Mouse (Mus musculus) liver (tissue): Measurements from ENCODE around the gene Hgfac.

ENCODE experiments used
- DNase-seq: peaks from one replicate; pipeline ENCODE4 v3.0.0-alpha.2; 2020; ENCODE audit warnings: mixed read lengths

Hgfac gene

DNA sequence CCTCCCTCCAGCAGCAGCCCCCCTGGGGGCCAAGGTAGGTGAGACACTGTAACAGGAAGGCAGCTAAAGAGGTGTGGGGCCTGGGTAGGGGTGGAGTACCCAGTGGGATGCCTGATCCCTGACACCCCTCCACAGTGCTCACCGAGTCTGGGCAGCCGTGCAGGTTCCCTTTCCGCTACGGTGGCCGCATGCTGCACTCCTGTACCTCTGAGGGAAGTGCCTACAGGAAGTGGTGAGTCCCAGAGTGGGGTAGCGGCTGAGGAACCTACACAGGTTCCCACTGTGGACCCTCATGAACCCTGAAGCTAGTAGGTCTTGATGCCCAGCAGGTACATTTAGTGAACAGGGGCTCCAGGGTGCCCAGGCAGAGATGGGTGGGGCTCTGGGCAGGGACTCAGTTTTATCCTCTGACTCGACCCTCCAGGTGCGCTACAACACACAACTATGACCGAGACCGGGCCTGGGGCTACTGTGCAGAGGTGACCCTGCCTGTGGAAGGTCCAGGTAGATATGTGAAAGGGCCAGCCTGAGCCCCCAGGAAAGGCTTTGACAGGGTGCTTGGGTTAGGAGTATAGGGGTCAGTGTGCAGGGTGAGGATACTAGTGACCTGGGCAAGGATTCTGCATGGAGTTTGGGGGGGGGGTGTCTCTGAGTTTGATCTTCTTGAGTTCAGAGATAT is 1.3 kb downstream of the Hgfac start:
- DNase-seq = no peak

DNA sequence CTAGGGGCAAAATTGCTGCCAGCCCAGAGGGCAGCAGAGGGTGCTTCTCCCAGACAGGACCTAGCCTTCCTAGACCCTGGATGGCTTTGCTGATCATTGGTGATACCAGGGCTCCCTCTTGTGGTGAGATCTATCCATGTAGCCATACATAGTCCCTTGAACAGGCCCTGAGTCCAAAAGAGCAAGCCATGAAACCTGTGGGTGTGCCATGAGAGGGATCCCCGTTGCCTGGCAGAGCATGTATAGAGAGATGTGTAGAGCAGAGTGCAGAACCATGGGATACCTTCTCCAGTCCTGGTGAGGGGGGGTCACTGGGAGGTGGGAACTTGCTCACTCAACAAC is 1.8 kb downstream of the Hgfac start:
- peak; percentile 75 for DNase-seq

DNA sequence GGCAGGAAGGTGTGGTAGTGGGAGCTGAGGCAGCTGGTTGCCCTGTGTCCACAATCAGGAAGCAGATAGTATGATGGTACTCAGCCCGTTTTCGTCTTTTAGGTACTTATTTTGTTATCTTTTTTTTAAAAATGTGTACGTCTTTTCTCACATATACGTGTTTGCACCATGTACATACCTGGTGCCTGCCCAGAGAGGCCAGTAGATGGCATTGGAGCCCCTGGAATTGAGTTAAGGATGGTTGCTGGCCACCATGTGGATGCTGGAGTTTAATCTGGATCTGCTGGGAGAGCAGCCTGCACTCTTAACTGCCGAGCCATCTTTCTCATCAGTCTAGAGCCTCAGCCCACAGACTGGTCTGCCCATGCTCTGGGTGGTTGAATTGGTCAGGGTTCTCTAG is 9.2 kb downstream of the Hgfac start:
- DNase-seq = no peak

DNA sequence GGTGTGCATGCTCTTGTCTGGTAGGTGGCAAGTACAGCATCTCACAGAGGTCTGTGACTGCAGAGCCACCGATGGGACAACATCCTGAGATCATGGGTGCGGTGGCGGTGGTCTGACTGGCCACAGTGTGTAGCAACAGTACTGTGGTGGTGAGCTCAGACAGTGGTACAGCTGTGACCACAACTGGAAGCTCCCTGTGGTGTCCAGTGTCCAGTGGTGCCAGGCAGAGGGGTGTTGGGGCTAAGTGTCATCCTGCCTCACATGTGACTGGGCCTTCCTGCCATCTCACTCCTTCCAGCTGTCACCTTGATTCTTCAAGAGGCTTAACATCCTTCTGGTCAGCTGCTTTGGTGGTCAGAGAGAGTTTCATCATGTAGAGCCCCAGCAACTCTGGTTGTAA is 13.3 kb downstream of the Hgfac start:
- DNase-seq = no peak

DNA sequence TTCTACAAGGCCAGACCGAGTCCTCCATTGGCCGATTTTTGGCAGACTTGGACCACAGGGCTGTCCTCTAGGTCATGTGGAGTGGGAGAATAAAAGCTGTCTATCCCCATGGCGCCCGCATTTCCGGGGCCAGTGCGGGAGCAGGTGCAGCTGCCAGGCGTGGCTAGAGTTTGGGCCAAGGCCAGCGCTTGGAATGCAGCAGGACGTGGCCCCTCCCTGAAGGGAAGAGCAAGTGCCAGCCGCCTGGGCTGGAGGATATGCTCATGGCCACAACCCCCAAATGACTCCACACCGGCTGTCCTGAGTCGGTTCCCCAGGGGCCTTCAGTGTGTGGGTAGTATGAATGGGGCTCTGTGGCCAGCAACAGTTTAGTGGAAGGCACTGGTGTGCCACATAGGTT is 13.8 kb downstream of the Hgfac start:
- no peak for DNase-seq

DNA sequence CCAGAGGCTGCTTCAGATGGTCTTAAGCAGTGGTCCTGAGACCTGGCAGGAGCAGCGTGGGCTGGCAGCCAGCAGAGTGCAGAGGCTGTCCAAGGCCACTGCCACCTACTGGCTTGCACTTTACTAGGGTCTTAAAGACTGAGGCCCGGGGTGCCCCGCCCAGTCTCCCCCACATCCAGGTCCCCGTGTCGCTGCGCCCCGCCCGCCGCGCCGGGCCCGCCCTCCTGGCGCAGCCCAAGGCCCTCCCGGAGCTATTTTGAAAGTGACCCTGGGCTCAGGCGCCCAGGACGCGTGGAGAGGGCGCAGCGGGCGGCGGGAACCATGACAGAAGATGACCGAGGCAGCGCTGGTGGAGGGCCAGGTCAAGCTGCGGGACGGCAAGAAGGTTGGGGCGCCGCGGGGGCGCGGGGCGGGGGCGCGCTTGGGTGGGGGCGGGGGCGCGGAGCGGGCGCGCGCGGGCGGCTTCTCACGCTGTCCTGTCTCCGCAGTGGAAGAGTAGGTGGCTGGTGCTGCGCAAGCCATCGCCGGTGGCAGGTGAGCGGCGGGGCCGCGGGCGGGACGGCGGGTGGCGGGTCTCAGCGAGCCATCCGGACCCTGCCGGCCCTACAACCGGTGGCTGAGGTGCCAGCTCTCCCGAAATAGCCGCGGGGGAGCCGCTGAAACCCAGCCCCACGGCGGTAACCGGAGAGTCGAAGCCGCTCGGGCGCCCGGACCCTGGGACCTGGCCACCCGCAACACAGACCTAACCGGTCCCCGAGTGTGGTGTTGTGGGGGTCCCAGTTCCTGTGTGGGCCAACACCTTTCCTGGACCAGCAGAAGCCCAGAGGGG is 15.5 kb downstream of the Hgfac start, which contains the start of gene Dok7:
Gene Dok7, plus strand, starts transcription at position 163 of the 829 bp plus-strand sequence.
- no peak for DNase-seq

DNA sequence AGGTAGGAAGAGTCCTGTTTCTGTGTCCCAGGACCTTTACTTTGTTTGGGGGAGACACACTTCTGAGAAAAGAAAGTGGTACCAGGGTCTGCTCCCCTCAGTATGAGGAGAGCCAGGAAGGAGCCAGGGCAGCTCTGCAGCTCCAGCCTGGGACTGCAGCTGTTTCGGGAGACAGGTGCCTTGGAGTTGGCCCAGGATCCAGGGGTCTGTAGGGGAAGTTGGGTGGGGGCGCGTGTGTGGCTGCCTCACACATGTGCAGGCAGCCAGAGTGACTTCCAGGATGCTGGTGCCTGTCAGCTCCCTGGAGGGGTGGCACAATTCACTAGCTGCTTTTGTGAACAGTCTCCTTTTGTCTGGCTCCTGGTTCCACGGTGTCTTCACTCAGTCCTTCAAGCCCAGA is 16.3 kb downstream of the Hgfac start:
- no peak for DNase-seq

DNA sequence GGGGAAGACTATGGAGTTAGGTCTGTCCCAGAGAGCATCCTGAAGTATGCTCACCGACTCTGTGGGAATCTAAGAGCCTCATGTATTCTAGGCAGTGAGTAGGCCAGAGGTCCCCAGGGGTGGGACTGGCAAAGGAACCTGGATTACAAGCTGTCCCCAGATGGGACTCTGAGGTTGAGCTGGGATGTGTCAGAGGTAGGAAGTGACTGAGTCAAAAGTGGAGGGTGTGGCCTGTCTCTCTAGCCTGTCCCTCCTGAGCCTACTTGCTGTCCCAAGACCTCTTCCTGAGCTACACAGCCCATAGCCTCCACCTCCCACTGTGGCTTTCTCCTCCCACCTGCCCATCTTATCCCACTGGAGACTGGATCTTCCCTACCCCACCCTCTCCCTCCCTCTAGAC is 16.9 kb downstream of the Hgfac start:
- no peak for DNase-seq

DNA sequence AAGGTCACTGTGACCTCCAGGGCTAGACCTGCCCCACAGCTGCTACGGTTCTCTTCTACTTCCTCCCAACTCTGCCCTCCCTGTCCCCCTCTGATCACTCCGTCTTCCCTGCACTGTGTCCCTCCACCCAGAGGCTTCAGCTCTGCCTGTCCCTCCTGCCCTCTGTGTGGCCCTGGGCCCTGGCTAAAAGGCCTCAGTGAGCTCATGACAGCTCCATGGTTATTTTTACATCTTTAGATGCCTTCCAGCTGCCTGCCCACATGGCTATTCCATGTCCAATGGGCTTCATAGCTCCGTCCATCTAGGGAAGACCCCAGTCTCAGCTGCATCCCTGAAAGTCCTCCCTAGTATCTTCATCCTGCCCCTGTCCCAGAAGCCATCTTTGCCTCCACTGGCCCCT is 18.8 kb downstream of the Hgfac start:
- no peak for DNase-seq

DNA sequence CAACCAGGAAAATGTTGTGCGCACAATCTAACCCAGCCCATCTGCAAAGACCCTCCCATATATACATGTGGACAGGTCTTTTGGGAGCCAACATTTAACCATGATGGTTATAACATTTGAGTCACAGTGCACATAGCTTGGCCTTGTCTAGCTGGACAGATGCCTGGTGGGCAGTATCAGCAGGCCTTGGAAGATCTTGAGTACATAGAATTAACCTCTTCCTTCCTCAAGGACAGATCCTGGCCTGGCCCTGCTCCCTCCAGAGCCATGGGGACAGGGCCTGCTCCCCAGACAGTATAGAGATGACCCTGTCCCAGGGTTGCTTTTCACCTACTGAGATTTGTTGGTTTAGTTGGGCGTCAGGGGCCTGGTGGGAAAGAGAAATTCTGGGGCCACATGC is 28.5 kb downstream of the Hgfac start:
- DNase-seq = no peak

DNA sequence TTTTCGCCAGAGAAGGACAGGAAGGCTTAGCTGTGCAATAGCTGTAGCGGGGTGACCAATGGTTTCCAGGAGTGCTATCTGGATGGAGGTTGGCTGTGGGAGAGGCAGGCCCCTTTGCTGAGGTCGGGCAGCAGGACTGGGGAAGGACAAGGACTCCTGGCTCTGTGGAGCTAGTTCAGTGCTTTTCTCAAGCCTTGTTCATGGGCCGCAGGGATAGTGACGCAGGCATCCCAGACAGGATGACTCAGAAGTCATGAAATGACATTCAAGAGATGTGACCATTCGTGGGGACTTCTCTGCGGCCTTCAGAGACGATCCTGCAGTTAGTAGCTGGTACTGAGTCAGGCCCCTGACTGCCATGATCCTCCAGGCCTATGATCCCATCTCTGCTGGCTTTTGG is 29.0 kb downstream of the Hgfac start:
- DNase-seq = no peak

DNA sequence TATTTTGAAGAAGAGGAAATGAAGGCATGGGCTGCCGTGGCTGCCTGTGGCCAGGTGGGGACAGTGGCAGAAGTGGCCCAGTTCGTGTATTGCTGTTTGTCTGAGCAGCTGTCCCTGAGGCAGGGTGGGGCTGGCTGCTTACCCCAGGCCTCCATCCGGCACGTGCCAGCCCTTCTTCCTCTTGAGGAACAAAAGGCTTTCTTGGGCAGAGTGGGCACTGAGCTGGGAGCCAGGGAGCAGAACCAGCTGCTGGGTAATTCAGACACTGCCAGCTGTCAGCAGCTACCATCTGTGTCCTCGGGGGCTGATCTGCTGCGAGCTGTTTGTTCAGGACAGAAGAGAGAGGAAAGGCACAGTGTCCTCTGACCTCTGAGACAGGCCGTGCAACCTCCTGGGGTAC is 29.6 kb downstream of the Hgfac start:
- DNase-seq = no peak

DNA sequence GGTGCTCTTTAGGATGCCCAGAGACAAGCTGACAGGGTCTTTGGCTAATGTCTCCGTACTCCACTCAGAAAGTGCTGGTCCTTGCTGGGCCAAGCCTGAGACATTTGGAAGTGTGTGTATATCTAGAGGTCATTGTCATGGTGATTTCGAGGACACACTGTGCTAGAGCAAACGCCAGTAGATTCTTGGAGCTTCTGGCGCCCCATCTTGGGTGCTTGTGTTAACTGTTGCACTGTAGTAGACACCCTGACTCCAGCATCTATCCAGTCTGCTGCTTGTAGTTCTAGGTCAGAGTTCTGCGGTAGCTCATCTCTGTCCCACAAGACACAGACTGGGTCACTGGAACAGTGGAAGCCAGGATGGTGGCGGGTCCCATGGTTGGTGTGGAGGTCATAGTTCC is 30.5 kb downstream of the Hgfac start:
- DNase-seq = no peak

DNA sequence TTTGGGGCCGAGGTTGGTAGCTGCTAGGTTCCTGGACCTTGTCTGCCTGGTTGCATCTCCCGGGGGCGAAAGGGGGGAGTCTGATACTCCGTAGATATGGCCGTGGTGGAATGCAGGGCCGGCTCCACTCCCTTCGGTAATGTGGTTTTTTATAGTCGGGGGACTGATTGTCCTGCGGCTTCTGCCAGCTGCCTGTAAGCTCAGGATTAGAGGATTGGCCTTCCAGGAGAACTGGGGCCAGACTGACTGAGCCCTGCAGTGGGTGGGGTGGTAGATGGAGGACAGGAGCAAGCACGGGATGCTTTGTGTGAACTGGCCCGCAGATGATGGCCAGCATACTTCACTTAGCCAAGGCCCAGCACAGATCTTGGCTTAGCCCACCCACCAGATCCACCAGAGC is 31.9 kb downstream of the Hgfac start:
- no peak for DNase-seq

DNA sequence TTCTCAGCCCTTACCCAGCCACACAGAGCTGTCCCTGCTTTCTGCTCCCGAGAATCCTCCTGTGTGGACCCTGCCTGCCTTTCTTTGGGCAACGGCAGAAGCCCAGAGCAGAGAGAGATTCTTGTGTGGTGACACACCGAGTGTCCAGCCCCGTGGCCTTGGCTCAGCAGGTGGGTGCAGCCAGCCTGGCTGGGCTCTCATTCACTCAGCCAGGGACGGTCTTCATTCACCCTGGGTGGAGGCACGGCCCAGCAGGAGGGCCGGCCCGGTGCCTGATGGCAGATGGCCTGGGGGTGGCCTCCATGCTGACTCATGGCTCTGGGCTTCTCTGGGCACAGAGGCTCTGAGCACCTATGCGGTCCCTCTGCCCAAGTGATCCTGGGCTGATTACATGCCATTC is 32.7 kb downstream of the Hgfac start:
- DNase-seq = no peak

DNA sequence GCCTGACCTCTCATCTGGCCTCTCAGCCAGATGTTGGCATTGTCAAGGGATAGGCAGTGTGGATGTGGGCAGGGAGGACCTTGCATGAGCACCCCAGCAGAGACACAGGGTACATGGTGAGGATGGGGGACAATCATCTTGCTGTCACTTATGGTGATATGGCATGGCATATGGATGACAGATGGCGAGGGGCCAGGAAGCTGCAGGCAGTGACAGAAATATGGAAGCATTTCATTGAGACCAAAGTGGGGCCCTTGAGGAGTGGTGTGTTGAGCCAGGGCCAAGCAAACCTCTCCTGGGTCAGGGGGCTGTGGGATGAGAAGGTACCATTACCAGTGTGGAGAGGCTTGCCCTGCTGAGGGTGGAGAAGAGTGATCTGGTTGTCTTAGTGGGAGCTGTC is 35.1 kb downstream of the Hgfac start:
- DNase-seq = no peak

DNA sequence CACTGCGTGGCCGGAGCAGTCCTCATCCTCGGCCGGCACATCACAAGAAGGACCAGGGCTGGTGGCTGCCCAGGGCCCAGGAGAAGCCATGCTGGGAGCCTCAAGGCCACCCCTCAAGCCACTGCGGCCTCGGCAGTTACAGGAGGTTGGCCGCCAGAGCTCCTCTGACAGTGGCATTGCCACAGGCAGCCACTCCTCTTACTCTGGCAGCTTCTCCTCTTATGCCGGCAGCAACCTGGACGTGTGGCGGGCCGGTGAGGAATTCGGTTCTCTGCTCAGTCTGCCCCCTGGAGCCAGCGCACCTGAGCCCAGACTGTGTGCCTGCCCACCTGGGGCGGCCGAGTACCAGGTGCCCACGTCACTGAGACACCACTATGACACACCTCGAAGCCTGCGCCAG is 37.8 kb downstream of the Hgfac start:
- DNase-seq = no peak

DNA sequence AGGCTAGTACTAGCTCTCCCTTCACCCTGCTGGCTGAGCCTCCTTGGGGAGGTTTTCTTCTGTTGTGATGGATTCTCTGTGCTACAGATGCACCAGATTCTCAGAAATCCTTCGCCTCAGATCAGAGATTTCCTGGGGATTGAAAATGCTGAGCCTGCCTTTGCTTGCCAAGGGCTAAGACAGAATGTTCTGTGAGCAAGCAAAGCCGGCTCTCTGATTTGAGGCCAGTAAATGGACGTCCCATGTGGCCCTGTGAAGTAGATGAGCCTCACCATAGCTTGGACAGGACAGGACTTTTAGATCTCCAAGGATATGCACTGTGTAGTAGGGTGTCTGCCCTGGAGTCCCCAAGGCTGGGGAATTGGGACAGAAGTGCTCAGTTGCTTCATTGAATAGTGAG is 43.6 kb downstream of the Hgfac start:
- no peak for DNase-seq

DNA sequence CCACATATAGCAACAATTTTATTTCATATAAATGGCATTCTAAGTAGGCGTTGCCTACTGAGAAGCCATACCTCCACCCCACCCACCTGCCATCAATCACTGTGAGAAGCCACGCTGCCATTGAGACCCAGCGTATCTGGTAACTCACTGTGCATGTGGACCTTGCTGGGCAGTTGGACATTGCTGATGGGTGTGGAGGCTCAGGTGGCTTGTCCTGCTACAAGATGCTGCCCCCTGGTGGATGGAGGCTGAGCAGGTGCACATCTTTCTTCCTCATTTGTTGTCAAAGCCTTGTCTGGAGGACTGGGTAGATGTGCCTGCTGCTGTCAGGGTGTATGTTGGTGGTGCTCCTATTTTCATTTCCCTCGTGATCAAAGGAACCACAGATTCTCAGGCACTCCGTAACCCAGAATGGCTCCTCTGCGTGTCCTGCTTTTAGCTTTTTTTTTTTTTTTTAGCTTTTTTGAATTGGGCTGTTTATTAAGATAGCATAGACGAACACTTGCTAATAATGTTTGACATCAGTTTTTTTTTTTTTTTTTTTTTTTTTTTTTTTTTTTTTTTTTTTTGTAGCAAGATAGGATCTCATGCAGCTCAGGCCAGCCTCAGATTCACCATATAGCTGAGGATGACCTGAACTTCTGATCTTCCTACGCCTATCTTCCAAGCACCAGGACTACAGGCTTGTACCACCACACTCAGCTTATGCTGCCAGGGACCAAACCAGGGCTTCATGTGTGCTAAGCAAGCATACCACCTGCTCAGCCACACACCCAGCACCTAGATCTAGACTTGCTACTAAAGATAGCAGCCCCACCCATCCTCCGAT is 47.7 kb downstream of the Hgfac start:
- DNase-seq = peak; percentile 83

DNA sequence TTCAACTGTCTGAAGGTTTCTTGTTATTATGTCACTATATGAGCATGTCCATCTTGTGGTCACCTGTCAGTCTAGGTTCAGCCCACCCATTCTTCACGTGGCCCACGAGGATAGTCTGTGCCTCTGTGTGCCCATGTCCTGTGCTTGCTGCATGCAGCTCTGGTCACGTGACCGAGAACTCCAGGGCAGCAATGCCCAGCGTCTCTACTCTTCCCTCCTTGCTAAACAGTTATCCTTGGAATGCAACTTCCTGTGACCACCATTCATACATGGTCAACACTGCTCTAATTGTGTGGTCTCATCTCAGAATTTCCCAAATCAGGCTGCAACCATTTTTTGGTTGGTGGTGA is 48.3 kb downstream of the Hgfac start:
- DNase-seq = no peak

DNA sequence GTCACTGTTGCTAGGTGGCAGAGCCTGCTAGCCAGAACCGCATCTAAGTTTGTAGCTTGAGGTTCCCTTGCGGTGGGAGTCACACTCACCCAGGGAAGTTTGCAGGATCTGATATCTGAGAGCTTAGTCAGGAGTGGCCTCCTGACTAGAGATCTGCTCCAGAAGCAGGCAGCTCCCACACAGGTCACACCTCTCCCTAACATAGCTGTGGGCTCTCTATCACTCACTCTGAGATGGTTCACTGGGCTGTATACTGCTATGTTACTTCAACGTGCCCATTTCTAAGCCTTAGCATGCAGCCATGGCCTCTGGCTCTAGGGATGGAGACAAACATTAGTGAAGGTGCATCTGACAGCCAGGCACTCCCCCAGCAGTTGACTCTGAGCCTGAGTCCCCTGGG is 50.3 kb downstream of the Hgfac start:
- DNase-seq = no peak
